Mouse (Mus musculus): ENCODE data around the gene Lingo4. TPM values are rescaled to one million over a fixed set of nuclear protein-coding genes. Genes with fewer than 3 reads are reported as not detected.

Lingo4 gene
- total RNA-seq, 2 experiments from 2014 or later = 0.99 to 1.1 TPM

DNA sequence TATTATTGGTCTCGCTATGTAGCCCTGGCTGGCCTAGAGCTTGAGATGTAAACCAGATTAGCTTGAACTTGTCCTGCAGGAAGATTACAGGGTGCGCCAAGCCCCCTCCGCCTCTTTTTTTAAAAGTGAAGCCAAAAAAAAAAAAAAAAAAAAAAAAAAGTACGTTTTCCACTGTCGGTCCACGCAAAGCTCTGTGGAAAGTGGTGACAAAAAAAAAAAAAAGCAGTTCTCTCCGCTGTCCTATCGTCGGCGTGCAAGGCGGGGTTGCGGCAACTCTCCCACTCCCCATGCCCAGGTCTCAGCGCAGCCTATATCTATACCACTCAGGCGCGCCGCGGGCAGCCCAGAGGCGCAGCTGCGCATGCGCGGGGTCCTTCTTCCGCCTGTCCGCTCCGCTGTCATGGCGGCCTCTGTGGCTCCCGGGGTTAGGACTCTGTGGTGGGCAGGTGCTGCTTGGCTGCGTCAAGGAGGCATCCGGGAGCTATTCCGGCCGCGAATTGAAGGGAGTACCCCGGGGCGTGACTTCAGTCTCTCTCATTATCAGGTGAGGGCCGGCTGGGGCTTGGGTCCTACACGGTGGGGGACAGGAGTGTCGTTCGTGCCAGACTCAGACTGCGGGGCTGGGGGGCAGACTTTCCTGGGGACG, 44.8 kb downstream of the Lingo4 start, which contains the start of gene Mrpl9:
TSS of gene Mrpl9 (plus strand) at position 368 of the 646 bp plus-strand sequence.
- peak; percentile 96 to 98 for DNase-seq (ENCODE audit: extremely low spot score in 1 of 2, low spot score in 1 of 2)

DNA sequence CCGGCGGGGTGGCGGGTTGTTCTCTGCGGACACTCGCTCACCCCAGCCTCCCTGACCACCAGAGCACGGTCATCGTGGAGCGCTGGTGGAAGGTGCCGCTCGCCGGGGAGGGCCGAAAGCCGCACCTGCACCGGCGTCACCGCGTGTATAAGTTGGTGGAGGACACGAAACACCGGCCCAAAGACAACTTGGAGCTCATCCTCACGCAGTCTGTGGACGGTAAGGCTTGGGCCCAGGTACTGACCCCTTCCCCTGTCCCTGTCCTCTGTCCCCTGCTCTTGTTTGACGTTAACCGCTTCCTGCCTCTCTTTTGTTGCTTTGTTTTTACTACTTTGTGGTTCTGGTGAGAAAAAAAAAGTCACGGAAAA, 45.3 kb downstream of the Lingo4 start, which contains the start of gene Oaz3:
TSS of gene Oaz3 (minus strand) at position 319 of the 368 bp plus-strand sequence.
- no peak for DNase-seq (ENCODE audit: extremely low spot score in 1 of 2, low spot score in 1 of 2)

DNA sequence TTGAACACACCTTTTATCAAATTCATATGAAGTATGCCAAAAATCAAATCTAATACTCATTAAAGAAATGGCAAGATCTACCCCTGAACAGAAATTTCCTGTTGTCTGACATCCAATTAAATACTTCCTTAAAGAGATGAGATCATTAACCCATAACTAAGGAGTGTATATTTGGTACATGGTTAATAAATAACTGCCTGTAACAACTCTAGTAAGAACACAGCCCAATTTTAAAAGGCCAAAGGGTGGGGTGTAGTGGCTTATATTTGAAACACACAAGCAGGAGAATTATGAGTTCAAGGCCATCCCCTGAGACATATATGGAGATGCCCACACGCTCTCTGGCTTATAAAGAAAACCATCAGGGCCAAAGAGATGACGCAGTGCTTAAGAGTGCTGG, 51.1 kb downstream of the Lingo4 start:
- DNase-seq (ENCODE audit: extremely low spot score in 1 of 2, low spot score in 1 of 2) = no peak

Other genes starting within 250 kb of the Lingo4 start
- gene Gm10696, start 220.3 kb upstream of the Lingo4 start, total RNA-seq (2021) = not detected
- not detected for gene Gm5286, start 201.8 kb upstream of the Lingo4 start, total RNA-seq (2021)
- not detected for gene Gm4778, start 134.5 kb upstream of the Lingo4 start, total RNA-seq (2021)
- gene Them4, start 88.4 kb upstream of the Lingo4 start, total RNA-seq (2021) = 10 to 100 TPM; 24.0 to 26.6 TPM
- gene Them5, start 56.4 kb upstream of the Lingo4 start, total RNA-seq (2021) = not detected
- under 1 TPM; 0.54 to 0.56 TPM for gene C2cd4d, start 36.1 kb upstream of the Lingo4 start, total RNA-seq (2021)
- gene Rorc, start 25.7 kb upstream of the Lingo4 start, total RNA-seq (2021) = under 1 TPM; 0.52 to 0.57 TPM
- 10 to 100 TPM; 44.1 TPM for gene Tdrkh, start 14.8 kb downstream of the Lingo4 start, total RNA-seq (2021)
- 10 to 100 TPM; 42.1 to 46.8 TPM for gene Mrpl9, start 44.8 kb downstream of the Lingo4 start, total RNA-seq (2021)
- not detected for gene Oaz3, start 45.4 kb downstream of the Lingo4 start, total RNA-seq (2021)
- gene Celf3, start 79.8 kb downstream of the Lingo4 start, total RNA-seq (2021) = 100 to 1,000 TPM; 165 to 198 TPM
- gene Riiad1, start 81.8 kb downstream of the Lingo4 start, total RNA-seq (2021) = 1 to 10 TPM; 5.8 to 6.9 TPM
- 100 to 1,000 TPM in 1 of 2 experiments, 10 to 100 TPM in 1; 96.6 to 103 TPM for gene Snx27, start 184.2 kb downstream of the Lingo4 start, total RNA-seq (2021)
- not detected for gene Gm10972, start 244.6 kb downstream of the Lingo4 start, total RNA-seq (2021)